Mouse (Mus musculus) CH12.LX (cell line): ENCODE results near the gene Gpr142. TPM values are rescaled to one million over a fixed set of nuclear protein-coding genes. Genes with fewer than 3 reads are reported as not detected.

Source experiments
- DNase-seq: peaks from one replicate; pipeline ENCODE4 v3.0.0-alpha.2; 2013; ENCODE audit errors: extremely low read depth
- H3K27ac ChIP-seq: 2 replicates; pipeline ENCODE4 v1.5.1; 2012; ENCODE audit warnings: low read depth, mild to moderate bottlenecking, control low read depth, moderate library complexity; ENCODE audit not compliant: insufficient read depth
- H3K27me3 ChIP-seq: replicated peaks from 2 replicates; pipeline ENCODE3; 2012; ENCODE audit warnings: inconsistent platforms
- H3K36me3 ChIP-seq, 2 experiments: replicated peaks in 1 of 2; 2 replicates each; pipeline versions ENCODE3 to v1.6.1; 2012; ENCODE audit warnings: inconsistent platforms in 1 of 2, low read length in 1 of 2, mild to moderate bottlenecking in 1 of 2, mixed read lengths in 1 of 2, moderate library complexity in 1 of 2; ENCODE audit not compliant: control insufficient read depth in 1 of 2, insufficient read depth in 1 of 2
- H3K4me1 ChIP-seq, 2 experiments: 2 replicates each; pipeline ENCODE4 v1.6.1; 2012; ENCODE audit warnings: inconsistent platforms in 1 of 2, moderate library complexity in 1 of 2; ENCODE audit not compliant: insufficient read depth in 2 of 2, control insufficient read depth in 1 of 2
- H3K4me2 ChIP-seq: 2 replicates; pipeline ENCODE4 v1.6.1; 2012; ENCODE audit warnings: low read depth, mild to moderate bottlenecking, control low read depth; ENCODE audit not compliant: poor library complexity, insufficient read depth, severe bottlenecking
- H3K4me3 ChIP-seq, 3 experiments: fragments of 150-350 bp in 1 of 3; sonication (generic) in 1 of 3; replicated peaks in 1 of 3; 2 replicates each; pipeline versions ENCODE3 to v1.5.1; 2011 to 2012; ENCODE audit warnings: low read depth in 2 of 3, low read length in 2 of 3, mild to moderate bottlenecking in 2 of 3, moderate library complexity in 2 of 3, control low read depth in 1 of 3, improper control_type of control experiment in 1 of 3, inconsistent platforms in 1 of 3, mixed read lengths in 1 of 3; ENCODE audit not compliant: poor library complexity in 1 of 3
- H3K79me2 ChIP-seq: replicated peaks from 2 replicates; pipeline ENCODE4 v1.6.1; 2012; ENCODE audit warnings: mild to moderate bottlenecking, moderate library complexity; ENCODE audit not compliant: control insufficient read depth, poor library complexity, insufficient read depth, severe bottlenecking; ENCODE audit errors: extremely low read depth
- H3K9ac ChIP-seq: 2 replicates; pipeline ENCODE4 v1.6.1; 2012; ENCODE audit warnings: low read depth, mild to moderate bottlenecking, control low read depth, moderate library complexity; ENCODE audit not compliant: insufficient read depth
- H3K9me3 ChIP-seq: replicated peaks from 2 replicates; pipeline ENCODE3; 2012; ENCODE audit warnings: low read length, inconsistent platforms, mixed read lengths
- CHD1 ChIP-seq: IDR thresholded peaks from 2 replicates; pipeline ENCODE4 v1.6.1; 2012; ENCODE audit warnings: low read depth, low read length, improper control_type of control experiment, inconsistent platforms
- CHD2 ChIP-seq: IDR thresholded peaks from 2 replicates; pipeline ENCODE4 v1.6.1; 2011; ENCODE audit warnings: low read length, improper control_type of control experiment
- CTCF ChIP-seq, 2 experiments: IDR thresholded peaks in 1 of 2; conservative IDR thresholded peaks in 1 of 2; 2 replicates each; pipeline ENCODE4 v1.5.1; 2011 to 2012; ENCODE audit warnings: low read depth in 2 of 2, low read length in 2 of 2, improper control_type of control experiment in 1 of 2, inconsistent platforms in 1 of 2, mild to moderate bottlenecking in 1 of 2, moderate library complexity in 1 of 2
- E2F4 ChIP-seq: IDR thresholded peaks from 2 replicates; pipeline ENCODE4 v1.6.1; 2011; ENCODE audit warnings: low read depth, low read length, improper control_type of control experiment; ENCODE audit not compliant: insufficient replicate concordance
- ETS1 ChIP-seq: conservative IDR thresholded peaks from 2 replicates; pipeline ENCODE4 v1.6.1; 2012; ENCODE audit warnings: low read depth, mild to moderate bottlenecking, inconsistent platforms, low read length, improper control_type of control experiment, moderate library complexity
- IRF4 ChIP-seq: IDR thresholded peaks from 2 replicates; pipeline ENCODE4 v1.6.1; 2014; ENCODE audit warnings: low read depth, mild to moderate bottlenecking, inconsistent platforms, low read length, improper control_type of control experiment
- JUND ChIP-seq: conservative IDR thresholded peaks from 2 replicates; pipeline ENCODE4 v1.6.1; 2011; ENCODE audit warnings: low read depth, low read length, improper control_type of control experiment
- MAFK ChIP-seq: IDR thresholded peaks from 2 replicates; pipeline ENCODE4 v1.6.1; 2011; ENCODE audit warnings: low read length, improper control_type of control experiment; ENCODE audit not compliant: insufficient replicate concordance
- MEF2A ChIP-seq: IDR thresholded peaks from 2 replicates; pipeline ENCODE4 v1.6.1; 2014; ENCODE audit warnings: low read depth, mild to moderate bottlenecking, inconsistent platforms, low read length, improper control_type of control experiment, borderline replicate concordance
- MXI1 ChIP-seq: IDR thresholded peaks from 2 replicates; pipeline ENCODE4 v1.6.1; 2011; ENCODE audit warnings: mild to moderate bottlenecking, low read depth, low read length, improper control_type of control experiment
- NELFE ChIP-seq: IDR thresholded peaks from 2 replicates; pipeline ENCODE4 v1.6.1; 2011; ENCODE audit warnings: low read depth, low read length, improper control_type of control experiment
- NRF1 ChIP-seq: IDR thresholded peaks from 2 replicates; pipeline ENCODE4 v1.6.1; 2014; ENCODE audit warnings: low read depth, mild to moderate bottlenecking, inconsistent platforms, low read length, improper control_type of control experiment, moderate library complexity
- PAX5 ChIP-seq: IDR thresholded peaks from 2 replicates; pipeline ENCODE4 v1.6.1; 2012; ENCODE audit warnings: low read length, inconsistent platforms, mixed read lengths
- RCOR1 ChIP-seq: conservative IDR thresholded peaks from 2 replicates; pipeline ENCODE4 v1.6.1; 2012; ENCODE audit warnings: low read depth, mild to moderate bottlenecking, inconsistent platforms, low read length, improper control_type of control experiment
- SMC3 ChIP-seq: IDR thresholded peaks from 2 replicates; pipeline ENCODE4 v1.6.1; 2011; ENCODE audit warnings: low read depth, low read length, improper control_type of control experiment
- TCF12 ChIP-seq: IDR thresholded peaks from 2 replicates; pipeline ENCODE4 v1.6.1; 2014; ENCODE audit warnings: low read depth, mild to moderate bottlenecking, inconsistent platforms, low read length, improper control_type of control experiment
- USF1 ChIP-seq: IDR thresholded peaks from 2 replicates; pipeline ENCODE4 v1.6.1; 2014; ENCODE audit warnings: low read depth, mild to moderate bottlenecking, inconsistent platforms, low read length, improper control_type of control experiment
- USF2 ChIP-seq: conservative IDR thresholded peaks from 2 replicates; pipeline ENCODE4 v1.6.1; 2011; ENCODE audit warnings: low read depth, low read length, improper control_type of control experiment
- ZKSCAN1 ChIP-seq: IDR thresholded peaks from 2 replicates; pipeline ENCODE4 v1.6.1; 2012; ENCODE audit warnings: low read depth, inconsistent platforms, low read length, improper control_type of control experiment, borderline replicate concordance
- ZMIZ1 ChIP-seq: IDR thresholded peaks from 2 replicates; pipeline ENCODE4 v1.6.1; 2012; ENCODE audit warnings: low read depth, mild to moderate bottlenecking, inconsistent platforms, low read length, improper control_type of control experiment
- ZNF384 ChIP-seq: IDR thresholded peaks from 2 replicates; pipeline ENCODE4 v1.6.1; 2012; ENCODE audit warnings: low read depth, low read length, improper control_type of control experiment, inconsistent platforms
- dilution Hi-C: fragments of 300-500 bp; cut with MboI; formaldehyde crosslinking; loops from 2 replicates; pipeline ENCODE4 v1.14.3; 2020; ENCODE audit warnings: low sequenced_read_pairs; ENCODE audit not compliant: extremely low pct_unique_long_range_greater_than_20kb, extremely low pct_ligation_motif_present
- in situ Hi-C: fragments of 300-500 bp; cut with MboI; formaldehyde crosslinking; loops from 3 replicates; pipeline ENCODE4 v1.14.3; 2019; ENCODE audit warnings: low sequenced_read_pairs, low pct_ligation_motif_present, low pct_unique_long_range_greater_than_20kb, mixed read lengths
- polyA plus RNA-seq: library from polyadenylated mRNA; unstranded; fragments of >175 nt; gene quantifications from 2 replicates; pipeline ENCODE4 v1.2.1, GENCODE M21; 2012; ENCODE audit warnings: low read depth; ENCODE audit not compliant: insufficient read length
- total RNA-seq, 2 experiments: library from RNA; depleted of rRNA; stranded (reverse); fragments of 300-350 nt in 1 of 2; fragments of >200 nt in 1 of 2; gene quantifications; 2 replicates each; pipeline ENCODE4 v1.2.3; 2012 to 2014

Gpr142 gene
- total and polyA plus RNA-seq, 3 experiments: not detected

DNA sequence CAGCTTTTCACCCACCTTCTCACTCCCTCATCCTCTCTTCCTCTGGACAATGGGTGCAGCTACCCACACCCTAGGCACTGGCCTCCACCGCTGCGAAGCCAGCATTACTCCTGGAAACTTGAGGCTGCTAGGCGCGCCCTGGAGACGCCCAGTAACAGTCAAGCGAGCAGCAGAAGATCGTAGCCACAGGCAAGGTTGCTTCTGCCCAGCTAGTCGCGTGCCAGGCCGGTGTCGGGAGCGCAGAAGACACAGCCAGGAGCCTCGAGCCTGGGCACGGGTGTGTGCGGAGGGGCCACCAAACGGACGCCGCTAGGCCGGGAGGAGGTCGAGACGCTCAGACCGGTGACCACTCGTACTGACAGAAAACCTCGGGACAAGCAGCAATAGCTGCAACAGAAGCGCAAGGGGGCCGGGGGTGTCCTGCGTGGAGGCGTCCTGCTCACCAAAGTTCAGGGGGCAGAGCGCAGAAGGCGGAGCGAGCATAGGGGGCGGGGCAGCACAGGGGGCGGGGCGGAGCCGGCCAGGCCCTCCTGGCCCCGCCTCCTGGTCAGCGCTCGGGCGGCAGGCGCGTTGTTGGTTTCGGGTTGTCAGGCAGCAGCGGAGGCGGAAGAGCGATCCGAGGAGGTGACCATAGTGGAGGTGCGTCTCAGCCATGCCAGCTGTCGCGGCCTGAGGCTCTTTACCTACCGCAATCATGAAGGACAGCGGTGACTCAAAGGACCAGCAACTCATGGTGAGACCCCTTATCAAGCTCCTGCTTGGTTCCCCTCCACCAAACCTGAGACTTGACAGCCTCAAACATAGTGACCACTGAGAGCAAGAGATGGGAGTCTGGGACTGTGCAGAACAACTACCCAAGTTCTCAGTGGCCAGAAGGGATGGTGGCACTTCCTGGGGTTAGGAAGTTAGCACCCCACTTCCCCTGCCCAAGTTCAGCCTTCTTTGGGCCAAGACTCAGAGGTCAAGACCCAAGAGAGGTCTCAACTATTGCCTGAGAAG, 33.6 kb upstream of the Gpr142 start, which contains the start of gene Kif19a (continued):
- TF ChIP-seq MEF2A: 0 out of 2 replicates have a peak, but pooled peaks have one; percentile 35
- no peak for TF ChIP-seq CHD1
- 0 out of 2 replicates have a peak, but pooled peaks have one; percentile 47 for TF ChIP-seq IRF4
- no peak for TF ChIP-seq ETS1
- no peak for TF ChIP-seq ZKSCAN1
- TF ChIP-seq MAFK: no peak
- no peak for TF ChIP-seq CHD2
- peak; percentile 65; the same call in 1 of the 2 replicates for TF ChIP-seq TCF12
- no peak for TF ChIP-seq ZNF384

DNA sequence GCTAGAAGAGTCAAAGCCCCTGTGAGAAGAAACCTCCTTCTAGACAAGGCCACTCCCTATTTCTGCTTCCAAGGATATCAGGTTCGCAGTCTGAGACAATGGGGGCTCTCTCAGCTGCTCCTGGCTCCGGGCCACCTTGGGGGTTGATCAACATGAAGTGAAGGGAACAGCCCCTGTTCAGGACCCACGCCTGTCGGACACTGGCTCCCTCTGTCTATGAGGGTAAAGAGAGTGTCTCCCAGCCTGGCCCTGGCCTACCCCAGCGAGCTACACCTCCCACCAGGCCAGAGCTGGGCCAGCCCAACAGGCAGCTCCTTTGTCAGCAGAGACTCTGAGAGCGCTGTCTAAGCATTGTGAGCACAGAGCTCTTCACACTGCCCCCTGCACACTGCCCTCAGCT, 28.8 kb upstream of the Gpr142 start:
- in situ Hi-C loops: no loop called here
- Histone ChIP-seq H3K4me2 (no peak overlapping the region), H3K4me1 (peaks cover under 1 to 14% of the 10 kb centered on the region in 2 experiments), H3K4me3 (no peak overlapping the region), H3K27me3 (peaks cover 80% of the 10 kb centered on the region), H3K9ac (no peak overlapping the region), H3K79me2 (no peaks in the 10 kb centered on the region), H3K27ac (no peak overlapping the region), H3K9me3 (no peaks in the 10 kb centered on the region), H3K36me3 (no peaks in the 10 kb centered on the region)
- TF ChIP-seq SMC3 (no peak), E2F4 (no peak), PAX5 (no peak), IRF4 (no peak), CHD1 (no peak), RCOR1 (no peak), CTCF (conservative IDR thresholded peaks at IDR 0.05 in 1 of 2, IDR thresholded peaks at IDR 0.05 in 1 of 2; ENCODE audit: low read depth in 2 of 2, low read length in 2 of 2) (no peak), USF1 (no peak), MAFK (no peak), NELFE (no peak)
- dilution Hi-C loops: no loop called here
- DNase-seq: no peak

DNA sequence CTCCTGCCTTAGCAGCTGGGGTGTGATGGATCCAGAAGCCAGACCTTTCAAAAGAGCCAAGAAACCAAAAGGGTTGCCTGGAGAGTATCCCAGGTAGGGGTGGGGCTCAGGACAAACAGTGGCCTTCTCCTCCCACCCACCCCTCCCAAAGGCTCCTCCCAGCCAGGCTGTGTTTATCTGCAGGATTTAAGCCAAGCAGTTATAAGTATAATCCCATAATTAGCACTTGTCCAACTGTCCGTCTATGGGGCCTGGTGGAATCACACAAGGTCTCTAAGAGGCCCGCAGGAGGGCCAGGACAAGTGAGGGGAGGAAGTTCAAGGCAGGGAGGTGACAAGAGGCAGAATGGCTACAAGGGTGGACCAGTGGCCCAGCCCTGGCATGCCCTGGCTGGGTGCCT, 26.8 kb upstream of the Gpr142 start:
- in situ Hi-C loops: no loop called here
- TF ChIP-seq MAFK: no peak
- no peak for TF ChIP-seq PAX5
- no peak for TF ChIP-seq JUND
- TF ChIP-seq NRF1: no peak
- TF ChIP-seq ZMIZ1: no peak
- TF ChIP-seq MXI1: no peak
- TF ChIP-seq USF2: no peak
- no peak for TF ChIP-seq IRF4
- H3K27ac ChIP-seq: no peak overlapping the region
- no peaks in the 10 kb centered on the region for H3K9me3 ChIP-seq
- no peak overlapping the region for H3K4me3 ChIP-seq
- H3K4me1 ChIP-seq: peaks cover 0 to 1% of the 10 kb centered on the region in 2 experiments; a peak in 2 of 4 replicates
- no peaks in the 10 kb centered on the region for H3K79me2 ChIP-seq
- peaks cover 80% of the 10 kb centered on the region for H3K27me3 ChIP-seq
- no peaks in the 10 kb centered on the region for H3K36me3 ChIP-seq
- dilution Hi-C loops: no loop called here
- H3K4me2 ChIP-seq: no peak overlapping the region
- H3K9ac ChIP-seq: no peak overlapping the region
- no peak for DNase-seq
